Mouse (Mus musculus) heart, adult 18-20 months (tissue): ENCODE measurements around the gene Cyp2f2. TPM values are rescaled to one million over a fixed set of nuclear protein-coding genes. Genes with fewer than 3 reads are reported as not detected.
A peak's percentile ranks its signal among the peaks of the same experiment; 100 is the strongest.

ENCODE experiments used
- DNase-seq, 2 experiments: peaks; one replicate each; pipeline ENCODE4 v3.0.0; 2021 to 2022; ENCODE audit warnings: mixed read lengths in 1 of 2
- microRNA-seq, 2 experiments: library from miRNA; unstranded; fragments of <30 nt; microRNA quantifications; one replicate each; pipeline ENCODE4 v1.2.0; 2022
- total RNA-seq, 2 experiments: library from RNA; stranded (reverse); gene quantifications; 2 replicates each; pipeline ENCODE4 v1.2.3; 2021

Gene Cyp2f2
- total RNA-seq, 2 experiments from 2014 or later: 0.92 to 47.3 TPM

DNA sequence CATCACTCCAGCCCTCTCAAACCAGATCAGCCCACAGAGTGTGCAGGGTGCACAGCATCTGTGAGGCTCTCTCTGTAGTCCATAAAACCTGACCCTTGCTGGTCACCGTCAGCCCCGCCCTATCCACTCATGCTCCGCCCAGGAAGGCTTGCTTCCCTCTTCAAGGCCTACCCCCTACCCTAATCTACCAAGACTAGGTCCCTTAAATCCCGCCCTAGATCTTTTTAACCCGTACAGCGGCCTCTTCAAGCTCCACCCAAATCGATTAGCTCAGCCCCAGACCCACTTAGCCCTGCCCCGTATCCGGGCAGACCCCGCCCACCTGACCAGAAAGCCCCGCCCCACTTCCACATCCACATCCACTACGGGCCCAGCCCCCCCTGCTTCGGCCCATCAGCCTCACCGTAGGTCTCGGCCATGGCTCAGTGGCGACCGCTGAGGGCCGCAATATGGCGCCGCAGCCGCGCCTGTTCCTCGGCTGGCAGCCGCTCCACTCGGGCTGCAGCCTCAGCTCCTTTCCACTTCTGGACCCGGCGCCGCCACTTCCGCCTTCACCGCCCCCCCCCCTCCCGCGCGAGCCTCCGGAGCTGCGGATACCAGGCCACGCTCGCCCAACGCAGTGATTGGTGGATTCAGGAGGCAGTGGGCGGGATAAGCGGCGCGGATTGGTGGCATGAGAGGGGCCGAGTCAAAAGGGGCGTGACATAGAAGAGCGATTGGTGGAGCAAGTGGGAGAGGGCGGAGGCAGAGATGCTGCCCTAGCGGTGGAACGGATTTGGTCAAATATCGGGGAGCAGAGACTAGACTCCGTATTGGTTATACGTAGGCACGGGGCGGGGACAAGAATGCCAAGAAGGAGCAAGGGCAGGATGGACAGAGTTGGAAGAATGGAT lies 58.9 kb downstream of the Cyp2f2 start, which contains the start of gene Rab4b:
TSS of gene Rab4b (minus strand) at position 573 of the 893 bp plus-strand sequence.
- peak; percentile 99 to 100 for DNase-seq

DNA sequence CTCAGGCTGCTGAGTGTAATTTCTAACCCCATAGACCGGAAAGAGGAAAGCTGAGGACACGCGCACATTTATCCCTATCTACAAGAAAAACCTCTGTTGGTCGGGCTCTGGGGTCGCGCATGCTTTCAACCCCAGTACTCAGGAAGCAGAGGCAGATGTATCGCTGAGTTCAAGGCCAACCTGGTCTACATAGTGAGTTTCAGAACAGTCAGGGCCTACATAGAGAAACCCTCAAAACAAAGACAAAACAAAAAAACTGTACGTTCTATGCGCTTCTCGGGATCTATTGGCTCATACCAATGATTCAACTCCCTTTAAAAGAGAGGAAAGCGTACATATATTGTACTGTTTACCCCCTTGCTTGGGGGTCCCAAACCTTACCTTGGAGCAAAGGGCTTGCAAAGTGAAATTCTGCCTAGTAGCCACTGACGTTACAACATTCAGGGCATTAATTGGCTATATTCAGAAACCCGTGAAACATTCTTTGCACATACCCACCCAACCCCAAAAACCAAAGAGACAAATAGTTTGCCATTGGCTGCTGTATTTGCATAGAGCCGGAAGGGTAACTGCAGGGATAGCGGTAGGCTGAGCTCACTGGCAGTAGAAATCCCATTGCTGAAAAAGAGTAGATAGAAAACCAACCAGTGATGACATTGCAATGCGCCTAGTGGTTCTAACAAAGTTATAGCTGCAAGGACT lies 59.7 kb downstream of the Cyp2f2 start:
- no peak for DNase-seq

DNA sequence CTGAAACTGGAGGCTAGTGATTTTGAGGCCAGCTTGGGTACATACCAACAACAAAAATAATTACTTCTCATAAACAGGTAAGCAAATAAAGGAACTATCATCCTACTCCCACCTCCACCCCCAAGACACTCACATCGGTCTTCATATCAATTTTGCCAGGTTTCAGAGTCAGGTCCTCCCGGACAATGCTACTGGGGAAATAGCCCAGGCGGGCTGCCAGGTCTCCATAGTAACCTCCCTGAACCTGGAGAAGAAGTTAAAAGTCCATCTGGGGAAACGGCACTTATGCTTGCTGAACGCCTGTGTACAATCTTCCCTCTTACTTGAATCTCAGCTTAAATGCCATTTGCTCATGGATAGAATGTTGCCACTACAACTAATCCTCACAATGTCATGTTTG lies 60.3 kb downstream of the Cyp2f2 start:
- DNase-seq: peak; percentile 68 to 80

DNA sequence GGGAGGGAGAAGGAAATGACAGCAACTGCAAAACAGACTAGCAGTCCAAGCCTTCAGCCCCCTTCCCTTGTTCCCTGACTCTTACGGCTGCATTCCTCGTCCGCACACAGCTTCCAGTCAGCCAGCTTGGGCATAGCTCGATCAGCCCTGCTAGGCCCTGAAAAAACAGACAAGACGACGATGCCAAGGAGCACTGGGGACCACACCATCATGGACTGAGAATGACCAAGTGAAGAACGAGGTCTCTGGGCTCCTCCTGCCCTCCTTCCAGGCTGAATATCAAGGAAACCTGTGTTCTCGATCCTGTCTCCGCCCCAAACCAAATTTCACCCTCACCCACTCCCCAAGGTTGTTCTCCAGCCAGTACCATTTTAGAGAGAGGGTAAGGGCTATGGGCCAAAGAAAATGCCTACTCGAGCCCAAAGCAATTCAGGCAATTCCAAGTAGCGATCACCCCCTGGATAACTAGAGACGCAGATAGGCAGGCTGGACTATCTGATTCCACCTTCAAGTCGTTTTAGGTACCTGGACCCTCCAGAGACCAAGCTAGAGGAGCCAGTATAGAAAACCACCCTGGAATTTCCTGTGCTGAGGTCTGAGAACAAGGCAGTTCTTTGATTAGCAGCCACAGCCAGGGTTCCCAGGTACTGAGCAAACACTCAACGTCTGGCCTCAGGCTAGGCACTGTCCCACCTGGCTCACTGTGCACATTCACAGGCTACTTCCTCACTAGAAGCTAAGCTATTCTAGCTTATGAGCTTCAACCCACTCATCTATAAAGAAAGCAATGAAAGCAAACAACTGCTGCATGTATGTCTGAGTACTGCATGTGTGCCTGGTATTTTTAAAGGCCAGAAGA lies 61.4 kb downstream of the Cyp2f2 start, which contains the start of the genes Gm21983 and Mia:
TSS of gene Gm21983 (minus strand) at position 250 of the 859 bp plus-strand sequence.
TSS of gene Mia (minus strand) at position 321 of the 859 bp plus-strand sequence.
- DNase-seq: no peak

DNA sequence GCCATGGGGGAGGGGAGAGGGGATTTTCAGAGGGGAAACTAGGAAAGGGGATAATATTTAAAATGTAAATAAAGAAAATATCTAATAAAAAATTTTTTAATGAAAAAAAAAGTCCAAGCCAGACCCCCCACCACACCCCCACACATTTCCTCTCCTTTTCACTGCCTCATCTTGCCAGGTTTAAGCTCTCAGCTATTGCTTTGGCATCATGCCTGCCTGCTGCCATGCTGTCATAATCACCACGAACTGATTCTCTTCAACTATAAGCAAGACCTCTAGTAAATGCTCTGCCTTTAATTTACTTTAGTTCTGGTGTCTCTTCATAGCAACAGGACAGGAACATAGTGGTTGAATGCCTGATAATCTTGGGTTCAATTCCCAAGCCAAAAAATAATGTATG lies 62.8 kb downstream of the Cyp2f2 start:
- DNase-seq: no peak

Small RNA genes within 50 kb of the gene (microRNA-seq; reads per million reads assigned to microRNA genes)
- gene Mir3101: 0 reads per million in 2 experiments

Other genes with a start within 250 kb of the Cyp2f2 start
- gene Cyp2a22, start 180.5 kb upstream of the Cyp2f2 start, total RNA-seq: not detected
- gene Cyp2a12, start 90.8 kb upstream of the Cyp2f2 start, total RNA-seq: not detected
- gene Cyp2t4, start 33.8 kb downstream of the Cyp2f2 start, total RNA-seq: not detected
- 10 to 100 TPM; 58.6 to 60.1 TPM for gene Egln2, start 46.9 kb downstream of the Cyp2f2 start, total RNA-seq
- 10 to 100 TPM; 10.5 to 11.6 TPM for gene Rab4b, start 59.0 kb downstream of the Cyp2f2 start, total RNA-seq
- not detected for gene Gm21983, start 61.2 kb downstream of the Cyp2f2 start, total RNA-seq
- gene Mia, start 61.2 kb downstream of the Cyp2f2 start, total RNA-seq: under 1 TPM in 1 of 2 experiments, not detected in 1; 0.57 TPM
- 10 to 100 TPM; 10.8 to 15.7 TPM for gene BC024978, start 75.9 kb downstream of the Cyp2f2 start, total RNA-seq
- 10 to 100 TPM; 40.1 to 40.2 TPM for gene Snrpa, start 76.4 kb downstream of the Cyp2f2 start, total RNA-seq
- gene Itpkc, start 108.8 kb downstream of the Cyp2f2 start, total RNA-seq: 1 to 10 TPM; 4.6 TPM
- 10 to 100 TPM in 1 of 2 experiments, 1 to 10 TPM in 1; 9.8 to 11.3 TPM for gene Coq8b, start 113.1 kb downstream of the Cyp2f2 start, total RNA-seq
- 1 to 10 TPM; 2.4 to 3.3 TPM for gene Numbl, start 138.5 kb downstream of the Cyp2f2 start, total RNA-seq
- gene Ltbp4, start 217.8 kb downstream of the Cyp2f2 start, total RNA-seq: 100 to 1,000 TPM; 185 to 206 TPM
- gene Shkbp1, start 236.1 kb downstream of the Cyp2f2 start, total RNA-seq: 1 to 10 TPM; 5.6 to 6.3 TPM
- gene Gm20479, start 237.5 kb downstream of the Cyp2f2 start, total RNA-seq: not detected